Mouse (Mus musculus) MEL (cell line): ENCODE data around the gene Haus5. TPM values are rescaled to one million over a fixed set of nuclear protein-coding genes. Genes with fewer than 3 reads are reported as not detected.

Source experiments
- DNase-seq: peaks from one replicate; pipeline ENCODE4 v3.0.0; 2011; ENCODE audit warnings: low read depth, low spot score
- H3K27ac ChIP-seq: 2 replicates; pipeline ENCODE4 v1.5.1; 2012; ENCODE audit warnings: low read depth, mild to moderate bottlenecking, control low read depth, low read length, moderate library complexity; ENCODE audit not compliant: control insufficient read depth
- H3K27me3 ChIP-seq, 2 experiments: fragments of 150-350 bp in 1 of 2; sonication (generic) in 1 of 2; 2 replicates each; pipeline ENCODE4 v1.6.1; 2012; ENCODE audit warnings: low read length in 2 of 2, mild to moderate bottlenecking in 2 of 2, improper control_type of control experiment in 1 of 2, moderate library complexity in 1 of 2; ENCODE audit not compliant: insufficient read depth in 2 of 2, control insufficient read depth in 1 of 2
- H3K36me3 ChIP-seq, 2 experiments: 2 replicates each; pipeline ENCODE4 v1.6.1; 2012 to 2014; ENCODE audit warnings: low read length in 2 of 2, improper control_type of control experiment in 1 of 2, inconsistent platforms in 1 of 2, mild to moderate bottlenecking in 1 of 2; ENCODE audit not compliant: insufficient read depth in 2 of 2, control insufficient read depth in 1 of 2
- H3K4me1 ChIP-seq, 2 experiments: fragments of 150-350 bp in 1 of 2; sonication (generic) in 1 of 2; 2 replicates each; pipeline ENCODE4 v1.6.1; 2012; ENCODE audit warnings: low read length in 2 of 2, improper control_type of control experiment in 1 of 2, mild to moderate bottlenecking in 1 of 2; ENCODE audit not compliant: insufficient read depth in 2 of 2, control insufficient read depth in 1 of 2
- H3K4me3 ChIP-seq, 2 experiments: fragments of 150-350 bp in 1 of 2; sonication (generic) in 1 of 2; 2 replicates each; pipeline ENCODE4 v1.5.1; 2012; ENCODE audit warnings: low read depth in 2 of 2, low read length in 2 of 2, mild to moderate bottlenecking in 2 of 2, moderate library complexity in 2 of 2, control low read depth in 1 of 2, improper control_type of control experiment in 1 of 2; ENCODE audit not compliant: control insufficient read depth in 1 of 2, insufficient read depth in 1 of 2
- H3K79me2 ChIP-seq: 2 replicates; pipeline ENCODE4 v1.6.1; 2012; ENCODE audit warnings: mild to moderate bottlenecking, low read length, moderate library complexity; ENCODE audit not compliant: control insufficient read depth, poor library complexity, insufficient read depth
- H3K9ac ChIP-seq: 2 replicates; pipeline ENCODE4 v1.6.1; 2012; ENCODE audit warnings: low read depth, mild to moderate bottlenecking, control low read depth, low read length, moderate library complexity; ENCODE audit not compliant: control insufficient read depth, poor library complexity, severe bottlenecking
- H3K9me3 ChIP-seq: fragments of 150-350 bp; sonication (generic); replicated peaks from 2 replicates; pipeline ENCODE4 v1.6.1; 2012; ENCODE audit warnings: mild to moderate bottlenecking, low read length, improper control_type of control experiment, moderate library complexity; ENCODE audit not compliant: insufficient read depth
- BHLHE40 ChIP-seq: IDR thresholded peaks from 2 replicates; pipeline ENCODE4 v1.6.1; 2012; ENCODE audit warnings: low read depth, mild to moderate bottlenecking, inconsistent platforms, low read length, improper control_type of control experiment, borderline replicate concordance
- CHD1 ChIP-seq: IDR thresholded peaks from 2 replicates; pipeline ENCODE4 v1.6.1; 2012; ENCODE audit warnings: low read depth, mild to moderate bottlenecking, inconsistent platforms, low read length, improper control_type of control experiment
- CHD2 ChIP-seq: IDR thresholded peaks from 2 replicates; pipeline ENCODE4 v1.6.1; 2011; ENCODE audit warnings: low read length, improper control_type of control experiment
- CTCF ChIP-seq, 3 experiments: IDR thresholded peaks in 2 of 3; conservative IDR thresholded peaks in 1 of 3; 2 replicates each; pipeline ENCODE4 v1.5.1; 2011 to 2012; ENCODE audit warnings: low read length in 3 of 3, low read depth in 2 of 3, mild to moderate bottlenecking in 2 of 3, improper control_type of control experiment in 1 of 3, inconsistent platforms in 1 of 3, mixed read lengths in 1 of 3, moderate library complexity in 1 of 3; ENCODE audit not compliant: control insufficient read depth in 1 of 3, insufficient read depth in 1 of 3, poor library complexity in 1 of 3, severe bottlenecking in 1 of 3
- E2F4 ChIP-seq: IDR thresholded peaks from 2 replicates; pipeline ENCODE4 v1.6.1; 2011; ENCODE audit warnings: low read depth, low read length, improper control_type of control experiment, borderline replicate concordance
- ELF1 ChIP-seq: IDR thresholded peaks from 2 replicates; pipeline ENCODE4 v1.6.1; 2014; ENCODE audit warnings: low read depth, mild to moderate bottlenecking, inconsistent platforms, low read length, improper control_type of control experiment, moderate library complexity
- GABPA ChIP-seq: IDR thresholded peaks from 2 replicates; pipeline ENCODE4 v1.6.1; 2012; ENCODE audit warnings: low read depth, mild to moderate bottlenecking, inconsistent platforms, low read length, improper control_type of control experiment, moderate library complexity
- GATA1 ChIP-seq: IDR thresholded peaks from 2 replicates; pipeline ENCODE4 v1.6.1; 2011; ENCODE audit warnings: low read depth, low read length, improper control_type of control experiment
- JUND ChIP-seq: IDR thresholded peaks from 2 replicates; pipeline ENCODE4 v1.6.1; 2011; ENCODE audit warnings: low read depth, mild to moderate bottlenecking, improper control_type of control experiment, low read length
- KAT2A ChIP-seq: conservative IDR thresholded peaks from 2 replicates; pipeline ENCODE4 v1.6.1; 2012; ENCODE audit warnings: low read depth, low read length, improper control_type of control experiment, inconsistent platforms
- MAX ChIP-seq: IDR thresholded peaks from 2 replicates; pipeline ENCODE4 v1.6.1; 2011; ENCODE audit warnings: low read length, improper control_type of control experiment
- MEF2A ChIP-seq: IDR thresholded peaks from 2 replicates; pipeline ENCODE4 v1.6.1; 2014; ENCODE audit warnings: low read depth, mild to moderate bottlenecking, inconsistent platforms, low read length, improper control_type of control experiment; ENCODE audit not compliant: poor library complexity, insufficient replicate concordance, severe bottlenecking; ENCODE audit errors: extremely low read depth
- MXI1 ChIP-seq: IDR thresholded peaks from 2 replicates; pipeline ENCODE4 v1.6.1; 2011; ENCODE audit warnings: mild to moderate bottlenecking, low read depth, low read length, improper control_type of control experiment
- NELFE ChIP-seq: IDR thresholded peaks from 2 replicates; pipeline ENCODE4 v1.6.1; 2011; ENCODE audit warnings: low read depth, low read length, improper control_type of control experiment
- RAD21 ChIP-seq: IDR thresholded peaks from 2 replicates; pipeline ENCODE4 v1.6.1; 2011; ENCODE audit warnings: mild to moderate bottlenecking, low read depth, low read length, improper control_type of control experiment
- SIN3A ChIP-seq: IDR thresholded peaks from 2 replicates; pipeline ENCODE4 v1.6.1; 2012; ENCODE audit warnings: low read length, improper control_type of control experiment, inconsistent platforms
- SMC3 ChIP-seq: IDR thresholded peaks from 2 replicates; pipeline ENCODE4 v1.6.1; 2011; ENCODE audit warnings: low read depth, low read length, improper control_type of control experiment
- ZC3H11A ChIP-seq: IDR thresholded peaks from 2 replicates; pipeline ENCODE4 v1.6.1; 2012; ENCODE audit warnings: low read depth, mild to moderate bottlenecking, inconsistent platforms, low read length, improper control_type of control experiment
- ZMIZ1 ChIP-seq: IDR thresholded peaks from 2 replicates; pipeline ENCODE4 v1.6.1; 2012; ENCODE audit warnings: low read depth, mild to moderate bottlenecking, inconsistent platforms, low read length, improper control_type of control experiment, moderate library complexity
- polyA plus RNA-seq, 2 experiments: library from polyadenylated mRNA; stranded (reverse) in 1 of 2; unstranded in 1 of 2; fragments of >175 nt in 1 of 2; fragments of >200 nt in 1 of 2; gene quantifications; 2 replicates each; pipeline versions ENCODE4 v1.2.1 to v1.2.4; 2012; ENCODE audit warnings: low replicate concordance in 2 of 2, low read depth in 1 of 2; ENCODE audit not compliant: insufficient read length in 2 of 2, insufficient read depth in 1 of 2, missing spikeins in 1 of 2
- total RNA-seq: library from RNA; depleted of rRNA; stranded (reverse); fragments of 300-350 nt; gene quantifications from 2 replicates; pipeline ENCODE4 v1.2.3, GENCODE M21; 2012

The Haus5 gene
- total and polyA plus RNA-seq, 3 experiments, result 35.0 to 55.9 TPM; not detected in 1

GRCm38 (mm10) chr7:30634621-30635020 lies 30.2 kb downstream of the Haus5 start:
- peak; percentile 59 for DNase-seq
- Histone ChIP-seq H3K9me3 (no peaks in the 10 kb centered on the region), H3K27me3 (peaks cover 6 to 12% of the 10 kb centered on the region in 2 experiments), H3K4me1 (no peaks in the 10 kb centered on the region), H3K79me2 (no peaks in the 10 kb centered on the region), H3K4me3 (no peak overlapping the region), H3K36me3 (no peaks in the 10 kb centered on the region), H3K9ac (no peak overlapping the region), H3K27ac (no peak overlapping the region)
- peak; percentile 57 to 85 (median 65) for TF ChIP-seq CTCF (IDR thresholded peaks at IDR 0.05 in 2 of 3, conservative IDR thresholded peaks at IDR 0.05 in 1 of 3; ENCODE audit: control insufficient read depth in 1 of 3, insufficient read depth in 1 of 3, low read depth in 2 of 3, low read length in 3 of 3, poor library complexity in 1 of 3, severe bottlenecking in 1 of 3)
- TF ChIP-seq ZMIZ1, result no peak
- TF ChIP-seq MAX, result peak; percentile 39; the same call in 1 of the 2 replicates
- 0 out of 2 replicates have a peak, but pooled peaks have one; percentile 22 for TF ChIP-seq SIN3A
- no peak for TF ChIP-seq ELF1
- TF ChIP-seq GATA1, result no peak
- peak; percentile 21 for TF ChIP-seq RAD21
- peak; percentile 52 for TF ChIP-seq MXI1
- peak; percentile 36 for TF ChIP-seq ZC3H11A
- TF ChIP-seq SMC3, result peak; percentile 61

- Histone ChIP-seq H3K9ac (no peak overlapping the region), H3K79me2 (no peaks in the 10 kb centered on the region), H3K36me3 (no peaks in the 10 kb centered on the region), H3K4me1 (no peaks in the 10 kb centered on the region), H3K9me3 (no peaks in the 10 kb centered on the region), H3K4me3 (no peak overlapping the region), H3K27ac (no peak overlapping the region), H3K27me3 (peaks cover 6 to 12% of the 10 kb centered on the region in 2 experiments)
- DNase-seq, result no peak
- TF ChIP-seq NELFE, result no peak
- no peak for TF ChIP-seq CHD2
- no peak for TF ChIP-seq BHLHE40
- TF ChIP-seq SIN3A, result no peak
- TF ChIP-seq JUND, result no peak
- TF ChIP-seq SMC3, result no peak
- no peak for TF ChIP-seq CHD1
- TF ChIP-seq MEF2A, result no peak
- TF ChIP-seq GABPA, result no peak
- no peak for TF ChIP-seq E2F4
- no peak for TF ChIP-seq KAT2A
Observed at GRCm38 (mm10) chr7:30633762-30634412, 30.9 kb downstream of the Haus5 start.
